Mouse (Mus musculus) CD4-positive helper T cell, adult 2 months (primary cell): Measurements from ENCODE around the gene Grk2.

ENCODE experiments used
- DNase-seq: peaks from one replicate; pipeline ENCODE4 v3.0.0-alpha.2; 2012; ENCODE audit warnings: low read depth, missing footprints, low spot score

The Grk2 gene

GRCm38 (mm10) chr19:4303640-4303995 is 2.4 kb downstream of the Grk2 start:
- peak; percentile 17 for DNase-seq

- DNase-seq = peak; percentile 39
These were observed 2.9 kb downstream of the Grk2 start for GRCm38 (mm10) chr19:4302936-4303639.

GRCm38 (mm10) chr19:4301735-4302651 is 4.0 kb downstream of the Grk2 start:
- peak; percentile 84 for DNase-seq

GRCm38 (mm10) chr19:4300852-4301734 is 4.9 kb downstream of the Grk2 start:
- DNase-seq = peak; percentile 41

GRCm38 (mm10) chr19:4300271-4300704 is 5.7 kb downstream of the Grk2 start:
- DNase-seq = peak; percentile 94

- DNase-seq = peak; percentile 76
These were observed 6.3 kb downstream of the Grk2 start for GRCm38 (mm10) chr19:4299574-4300270.

- peak; percentile 21 for DNase-seq
These were observed 6.9 kb downstream of the Grk2 start for GRCm38 (mm10) chr19:4299126-4299525.

GRCm38 (mm10) chr19:4298322-4299121 is 7.5 kb downstream of the Grk2 start:
- peak; percentile 38 for DNase-seq

GRCm38 (mm10) chr19:4297851-4298250 is 8.2 kb downstream of the Grk2 start:
- DNase-seq = peak; percentile 54

- peak; percentile 11 for DNase-seq
These were observed 9.4 kb downstream of the Grk2 start for GRCm38 (mm10) chr19:4296611-4297010.

- DNase-seq = no peak
These were observed 10.6 kb downstream of the Grk2 start for GRCm38 (mm10) chr19:4295391-4295790.

GRCm38 (mm10) chr19:4294381-4295097 is 11.5 kb downstream of the Grk2 start:
- DNase-seq = peak; percentile 91

- DNase-seq = no peak
These were observed 14.9 kb downstream of the Grk2 start for GRCm38 (mm10) chr19:4291161-4291560.

- DNase-seq = no peak
These were observed 15.3 kb downstream of the Grk2 start for GRCm38 (mm10) chr19:4290749-4291148.

- no peak for DNase-seq
These were observed 22.4 kb downstream of the Grk2 start for GRCm38 (mm10) chr19:4283653-4284052.

- peak; percentile 93 for DNase-seq
These were observed 23.0 kb downstream of the Grk2 start, which contains the start of gene Ankrd13d for GRCm38 (mm10) chr19:4282898-4283553. TSS of gene Ankrd13d (minus strand) at chr19:4283137.

GRCm38 (mm10) chr19:4280425-4280824 is 25.6 kb downstream of the Grk2 start:
- no peak for DNase-seq

- peak; percentile 41 for DNase-seq
These were observed 26.5 kb downstream of the Grk2 start for GRCm38 (mm10) chr19:4279487-4279886.

GRCm38 (mm10) chr19:4270972-4271371 is 35.0 kb downstream of the Grk2 start:
- no peak for DNase-seq
